Mouse (Mus musculus) c-Kit-positive CD71-positive TER-119-negative erythroid progenitor cells, embryonic 14.5 days (primary cell): Measurements from ENCODE around the gene Mx1.

Source experiments
- DNase-seq: peaks from one replicate; pipeline ENCODE4 v3.0.0-alpha.2; 2013; ENCODE audit warnings: low read depth

Mx1 gene

GRCm38 (mm10) chr16:97462481-97463181 lies at the start of gene Mx1:
Gene Mx1, minus strand, starts transcription at chr16:97462907.
- no peak for DNase-seq

GRCm38 (mm10) chr16:97512347-97512751 lies 49.6 kb upstream of the Mx1 start:
- DNase-seq = no peak

- DNase-seq = no peak
Observed at GRCm38 (mm10) chr16:97511495-97511894, 48.8 kb upstream of the Mx1 start.

GRCm38 (mm10) chr16:97510849-97511248 lies 48.1 kb upstream of the Mx1 start:
- no peak for DNase-seq

- no peak for DNase-seq
Observed at GRCm38 (mm10) chr16:97507783-97508182, 45.1 kb upstream of the Mx1 start.

- DNase-seq = no peak
Observed at GRCm38 (mm10) chr16:97504793-97505192, 42.1 kb upstream of the Mx1 start.

GRCm38 (mm10) chr16:97503849-97504248 lies 41.1 kb upstream of the Mx1 start:
- DNase-seq = no peak

GRCm38 (mm10) chr16:97500901-97501300 lies 38.2 kb upstream of the Mx1 start:
- DNase-seq = no peak

- DNase-seq = no peak
Observed at GRCm38 (mm10) chr16:97499450-97499849, 36.7 kb upstream of the Mx1 start.

- no peak for DNase-seq
Observed at GRCm38 (mm10) chr16:97498139-97498538, 35.4 kb upstream of the Mx1 start.

GRCm38 (mm10) chr16:97497682-97498081 lies 35.0 kb upstream of the Mx1 start:
- no peak for DNase-seq

GRCm38 (mm10) chr16:97496026-97496425 lies 33.3 kb upstream of the Mx1 start:
- no peak for DNase-seq

- no peak for DNase-seq
Observed at GRCm38 (mm10) chr16:97492369-97492768, 29.7 kb upstream of the Mx1 start.

GRCm38 (mm10) chr16:97478655-97479054 lies 15.9 kb upstream of the Mx1 start:
- DNase-seq = no peak

- no peak for DNase-seq
Observed at GRCm38 (mm10) chr16:97476524-97476923, 13.8 kb upstream of the Mx1 start.

GRCm38 (mm10) chr16:97475581-97475980 lies 12.9 kb upstream of the Mx1 start:
- no peak for DNase-seq

GRCm38 (mm10) chr16:97474671-97475070 lies 12.0 kb upstream of the Mx1 start:
- DNase-seq = no peak

GRCm38 (mm10) chr16:97467993-97468791 lies 5.5 kb upstream of the Mx1 start:
- DNase-seq = no peak

GRCm38 (mm10) chr16:97467472-97467871 lies 4.8 kb upstream of the Mx1 start:
- no peak for DNase-seq

GRCm38 (mm10) chr16:97466182-97466957 lies 3.7 kb upstream of the Mx1 start:
- no peak for DNase-seq

GRCm38 (mm10) chr16:97461271-97461670 lies 1.4 kb downstream of the Mx1 start:
- no peak for DNase-seq

GRCm38 (mm10) chr16:97459831-97460230 lies 2.9 kb downstream of the Mx1 start:
- DNase-seq = no peak

GRCm38 (mm10) chr16:97447386-97447785 lies 15.3 kb downstream of the Mx1 start:
- DNase-seq = no peak
